Mouse (Mus musculus) adipocyte (in vitro differentiated cells): ENCODE results near the gene Mcm2.

Experiments used
- DNase-seq: peaks from one replicate; pipeline ENCODE4 v3.0.0-alpha.2; 2016; ENCODE audit warnings: low spot score

Mcm2 gene

DNA sequence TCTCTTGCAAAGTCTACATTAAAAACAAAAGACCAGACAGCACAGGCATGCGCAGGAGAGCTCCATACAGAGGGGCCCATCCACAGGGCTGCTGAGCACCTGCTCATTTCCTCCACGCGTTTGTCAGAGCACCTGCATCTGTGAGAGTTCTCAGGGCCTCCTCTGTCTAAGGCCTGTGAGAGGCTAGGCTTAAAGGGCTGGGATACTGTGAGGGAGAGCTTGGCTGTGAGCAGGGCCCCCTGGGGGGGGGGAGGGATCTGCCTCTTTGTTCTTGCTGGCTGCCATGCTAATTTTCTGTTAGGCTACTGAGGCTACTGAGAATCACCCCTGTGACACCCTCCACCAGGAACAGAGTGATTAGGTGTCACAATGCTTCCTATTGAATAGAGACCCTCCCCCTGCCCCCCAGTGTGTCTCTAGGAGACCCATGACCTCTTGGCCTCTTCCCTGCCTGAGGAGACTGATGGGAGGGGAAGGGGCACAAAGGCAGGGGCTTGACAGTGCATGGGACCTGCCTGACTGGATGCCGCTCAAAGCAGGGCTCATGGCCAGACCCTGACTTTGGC is 27.1 kb upstream of the Mcm2 start:
- DNase-seq: no peak

DNA sequence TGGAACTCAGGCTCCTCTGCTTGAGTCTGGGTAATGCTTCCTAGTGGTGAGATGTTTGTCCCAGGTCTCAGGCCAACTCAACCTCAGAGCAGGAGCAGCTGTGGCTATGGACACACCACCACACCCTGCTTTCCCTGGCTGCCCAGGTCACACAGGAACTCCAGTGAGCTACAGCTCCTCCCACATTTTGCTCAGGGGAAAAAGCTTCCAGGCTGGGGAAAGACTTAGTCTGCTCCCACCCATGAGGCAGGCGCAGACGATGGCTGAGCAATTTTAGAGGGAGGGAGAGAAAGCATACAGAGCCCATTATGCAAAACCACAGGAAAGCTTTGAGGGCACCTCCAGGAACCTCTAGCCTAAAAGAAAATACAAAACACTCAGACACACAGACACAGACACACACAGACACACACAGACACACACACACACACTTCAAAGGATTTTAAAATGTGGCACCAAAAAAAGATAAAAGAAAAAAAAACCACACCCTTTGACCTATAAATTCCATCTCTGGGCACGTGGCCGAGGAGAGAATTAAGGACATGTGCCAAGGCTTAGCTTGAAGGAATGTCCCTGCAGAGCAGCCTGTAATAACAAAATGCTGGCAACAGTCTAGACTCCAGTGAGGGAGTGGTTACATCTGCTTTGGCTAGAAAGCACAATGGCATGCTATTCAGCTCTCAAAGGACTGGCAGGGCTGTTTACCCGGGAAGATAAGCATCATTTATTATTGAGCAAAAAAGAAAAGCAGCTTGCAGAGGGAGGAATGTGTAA is 26.1 kb upstream of the Mcm2 start:
- peak; percentile 97 for DNase-seq

DNA sequence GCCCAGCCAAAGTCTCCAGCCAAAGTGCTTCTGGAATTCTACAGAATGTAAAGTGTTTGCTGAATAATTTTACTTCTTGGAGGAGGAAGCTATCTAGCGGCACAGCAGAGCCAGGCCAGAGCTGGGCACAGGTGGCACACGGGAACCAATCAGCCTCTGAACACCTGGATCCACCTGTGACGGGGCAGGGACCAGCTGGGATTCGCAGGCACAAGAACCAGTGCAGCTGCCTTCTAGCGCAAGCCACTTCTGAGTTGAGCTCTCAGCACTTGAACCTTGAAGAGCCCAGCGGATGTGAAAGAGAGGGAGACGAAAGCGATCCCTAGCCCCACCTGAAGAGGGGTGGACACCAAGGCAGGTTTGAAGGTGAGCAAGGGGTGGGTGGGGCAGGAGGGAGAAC is 20.2 kb upstream of the Mcm2 start:
- DNase-seq: no peak

DNA sequence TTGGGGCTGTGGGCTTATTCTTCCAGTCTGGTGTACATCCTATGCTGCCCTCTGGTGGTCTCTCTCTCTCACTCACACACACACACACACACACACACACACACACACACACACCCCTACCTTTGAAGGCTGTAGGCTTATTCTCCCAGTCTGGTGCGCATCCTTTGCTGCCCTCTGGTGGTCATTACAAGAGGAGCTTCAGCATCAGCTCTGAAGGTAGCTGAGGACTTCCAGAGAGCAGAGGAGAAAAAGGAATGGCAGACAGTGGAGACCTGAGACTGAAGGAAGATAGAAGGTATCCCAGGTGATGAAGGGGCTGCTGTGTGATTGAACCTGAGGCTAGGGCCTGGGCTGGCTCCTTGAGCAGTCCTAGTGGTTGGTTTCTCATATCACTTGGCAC is 17.6 kb upstream of the Mcm2 start:
- peak; percentile 79 for DNase-seq

DNA sequence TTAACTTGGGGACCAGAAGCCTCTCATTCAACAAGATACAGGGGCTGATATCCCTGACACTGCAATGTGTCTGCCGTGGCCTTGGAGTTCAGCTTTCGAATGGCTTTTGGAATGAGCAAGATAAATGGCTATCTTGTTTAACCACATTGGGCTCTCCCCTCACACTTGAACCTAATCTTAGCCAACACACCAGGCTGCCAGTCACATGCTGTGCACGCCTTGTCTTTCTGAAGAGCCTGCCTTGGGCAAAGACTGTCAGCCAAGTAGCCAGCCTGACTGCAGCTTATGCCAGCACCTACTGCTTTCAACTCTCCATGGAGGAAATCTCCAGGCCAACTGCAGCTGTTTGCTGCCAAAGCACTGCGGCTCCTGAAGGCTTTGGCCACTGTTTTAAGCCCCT is 16.9 kb upstream of the Mcm2 start:
- DNase-seq: peak; percentile 63

DNA sequence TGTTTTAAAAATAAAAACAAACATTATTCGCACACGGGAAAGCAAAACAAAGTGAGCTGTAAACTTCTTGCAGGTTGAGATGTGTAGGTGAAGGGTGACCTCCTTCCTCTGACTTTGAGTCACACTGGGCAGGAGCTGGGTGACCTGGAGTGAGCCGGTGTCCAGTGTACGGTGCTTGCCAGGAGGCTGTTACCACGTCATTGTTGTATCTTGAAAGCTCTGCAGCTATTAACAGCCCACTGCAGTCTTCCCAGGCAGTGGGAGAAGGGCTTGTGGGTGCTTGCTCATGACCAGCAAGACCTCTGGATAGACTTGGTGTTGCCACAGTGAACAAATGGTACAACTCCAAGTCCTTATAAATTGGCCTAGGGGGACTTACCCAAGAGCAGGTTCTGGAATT is 16.2 kb upstream of the Mcm2 start:
- DNase-seq: peak; percentile 52

DNA sequence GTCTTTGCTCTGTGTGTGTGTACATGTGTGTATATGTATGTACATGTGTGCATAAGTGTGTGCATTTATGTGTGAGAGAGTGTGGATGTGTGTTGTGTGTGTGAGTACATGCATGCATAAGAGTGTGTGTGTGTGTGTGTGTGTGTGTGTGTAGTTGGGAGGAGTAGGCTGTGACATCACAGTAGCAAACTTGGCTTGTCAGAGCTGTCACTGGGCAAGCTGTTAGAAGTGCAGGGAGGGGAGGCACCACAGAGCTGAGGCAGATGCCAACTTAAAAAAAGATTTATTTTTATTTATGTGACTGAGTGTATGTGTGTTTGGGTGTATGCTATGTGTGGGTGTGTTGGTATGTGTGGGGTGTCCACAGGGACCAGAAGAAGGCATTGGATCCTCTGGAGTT is 14.9 kb upstream of the Mcm2 start:
- peak; percentile 60 for DNase-seq

DNA sequence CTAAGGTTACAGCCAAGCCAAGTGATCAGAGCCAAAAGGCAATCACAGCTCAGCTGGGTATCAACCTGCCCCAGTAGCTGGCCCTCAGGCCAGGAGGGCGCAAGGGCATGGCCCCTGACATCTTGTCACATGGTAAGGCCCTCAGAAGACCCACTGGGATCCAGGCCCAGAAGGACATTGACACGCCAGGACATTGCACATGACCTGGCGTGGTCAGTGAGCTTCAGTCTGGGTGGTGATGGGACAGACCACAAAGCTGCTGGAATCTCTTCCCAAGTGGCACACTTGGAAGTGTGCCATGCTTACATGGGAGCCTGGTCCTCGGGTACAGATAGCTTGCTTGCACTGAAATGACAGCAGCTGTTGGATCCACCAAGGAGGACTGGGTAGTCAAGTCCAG is 14.4 kb upstream of the Mcm2 start:
- peak; percentile 75 for DNase-seq

DNA sequence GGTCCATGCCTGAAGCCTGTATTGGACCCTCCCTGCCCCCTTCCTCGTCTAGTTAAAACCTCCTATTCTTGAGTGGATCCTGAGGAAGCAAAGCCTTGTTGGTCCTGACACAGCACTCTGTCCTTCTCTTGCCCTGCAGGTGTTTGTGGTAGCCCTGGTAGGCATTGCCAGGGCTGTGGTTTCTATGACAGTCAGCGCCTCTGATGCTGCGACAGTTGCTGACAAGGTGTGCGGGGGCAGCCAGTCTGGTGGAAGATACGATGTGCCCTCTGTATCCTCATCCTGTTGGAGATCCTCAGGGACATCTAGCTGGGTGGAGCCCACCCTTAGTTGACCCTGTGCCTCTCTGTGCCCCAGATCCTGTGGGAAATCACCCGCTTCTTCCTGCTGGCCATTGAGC is 10.6 kb upstream of the Mcm2 start:
- no peak for DNase-seq

DNA sequence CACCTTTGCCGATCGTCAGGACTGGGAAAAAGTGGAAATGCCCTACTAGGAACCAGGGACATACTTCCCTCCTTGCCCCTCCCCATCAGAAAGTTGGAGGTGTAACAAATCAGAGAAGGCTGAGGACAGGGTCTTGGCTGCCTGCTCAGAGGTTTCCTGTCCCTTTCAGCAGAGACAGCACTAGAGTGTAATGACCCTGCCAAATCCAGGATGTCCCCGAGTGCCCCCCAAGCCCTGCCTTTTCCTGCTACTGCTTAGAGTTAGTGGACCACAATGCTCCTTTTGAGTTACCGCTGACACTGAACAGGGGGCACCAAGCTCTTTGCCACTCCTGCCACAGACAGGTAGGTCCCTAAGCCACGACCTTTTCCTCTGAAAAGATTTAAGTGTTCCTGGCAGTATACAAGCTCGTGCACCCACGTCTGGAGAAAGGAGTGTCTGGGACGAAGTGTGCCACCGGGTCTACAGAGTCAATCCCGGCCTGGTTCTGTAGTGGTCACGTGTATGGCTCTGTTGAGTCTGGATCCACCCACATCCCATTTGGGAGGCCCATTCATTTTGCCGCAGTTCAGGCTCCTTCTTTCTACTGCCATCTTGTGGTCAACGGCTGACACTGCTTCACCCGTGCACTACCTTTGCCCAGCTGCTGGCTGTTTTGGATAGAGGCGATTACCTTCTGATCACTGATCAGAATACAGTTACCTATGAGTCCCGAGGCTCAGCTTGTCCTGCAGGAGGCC is 8.0 kb upstream of the Mcm2 start:
- peak; percentile 89 for DNase-seq

DNA sequence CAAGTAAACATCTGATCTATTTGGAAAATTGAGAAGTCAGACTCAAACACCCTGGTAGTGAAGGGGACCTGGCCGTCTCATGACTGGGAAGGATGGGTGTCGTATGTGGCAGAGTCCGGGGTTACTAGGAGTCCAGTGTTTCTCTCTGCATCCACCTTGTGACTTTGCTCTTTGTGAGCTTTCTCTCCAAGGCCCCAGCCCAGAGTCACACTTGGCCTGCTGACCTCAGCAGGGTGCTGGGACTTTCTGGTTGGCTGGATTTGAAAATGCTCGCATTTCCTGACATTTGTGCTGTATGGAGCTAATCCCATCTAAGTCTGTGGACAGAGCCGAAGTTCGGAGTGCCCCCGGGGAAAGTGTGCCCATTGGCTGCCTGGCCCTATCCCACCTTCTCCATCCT is 6.5 kb upstream of the Mcm2 start:
- no peak for DNase-seq

DNA sequence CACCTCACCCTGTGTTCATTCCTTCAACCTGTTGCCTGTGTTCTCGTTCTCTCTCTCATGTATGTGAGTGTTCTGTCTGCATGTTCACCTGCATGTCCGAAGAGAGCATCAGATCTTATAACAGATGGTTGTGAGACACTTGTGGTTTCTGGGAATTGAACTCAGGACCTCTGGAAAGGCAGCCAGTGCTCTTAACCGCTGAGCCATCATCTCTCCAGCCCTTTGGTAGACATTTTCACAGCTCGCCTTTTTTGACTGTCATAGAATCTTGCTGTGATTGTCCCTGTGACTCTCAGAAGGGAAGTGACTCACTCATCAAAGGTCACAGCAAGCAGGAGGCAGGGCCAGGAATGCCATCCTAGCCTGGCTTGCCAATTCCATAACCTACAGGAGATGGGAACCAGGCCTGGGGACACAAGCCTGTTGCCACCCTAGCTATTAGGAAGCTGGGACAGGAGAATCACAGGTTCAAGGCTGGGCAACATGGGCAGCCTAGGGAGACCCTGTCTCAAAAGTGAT is 5.9 kb upstream of the Mcm2 start:
- DNase-seq: peak; percentile 45

DNA sequence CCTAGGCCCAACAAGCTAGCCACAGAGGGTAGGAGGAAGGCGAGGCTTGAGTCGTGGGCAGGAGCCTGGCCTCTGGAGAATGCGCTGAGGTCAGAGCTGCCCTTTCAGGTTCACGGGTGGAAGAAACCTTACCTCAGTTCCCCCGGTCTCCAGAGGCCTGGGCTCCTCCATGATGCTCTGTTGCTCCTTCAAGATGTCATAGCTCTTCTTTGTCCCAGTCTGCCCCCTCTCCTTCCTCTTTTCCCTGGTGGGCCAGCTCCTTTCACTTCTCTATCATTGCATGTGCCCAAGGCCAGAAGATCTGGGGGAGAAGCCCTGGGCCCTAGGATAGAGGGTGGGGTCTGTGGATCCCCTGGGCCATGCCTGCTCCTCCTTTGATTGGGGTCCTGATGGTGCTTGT is 5.1 kb upstream of the Mcm2 start:
- no peak for DNase-seq

DNA sequence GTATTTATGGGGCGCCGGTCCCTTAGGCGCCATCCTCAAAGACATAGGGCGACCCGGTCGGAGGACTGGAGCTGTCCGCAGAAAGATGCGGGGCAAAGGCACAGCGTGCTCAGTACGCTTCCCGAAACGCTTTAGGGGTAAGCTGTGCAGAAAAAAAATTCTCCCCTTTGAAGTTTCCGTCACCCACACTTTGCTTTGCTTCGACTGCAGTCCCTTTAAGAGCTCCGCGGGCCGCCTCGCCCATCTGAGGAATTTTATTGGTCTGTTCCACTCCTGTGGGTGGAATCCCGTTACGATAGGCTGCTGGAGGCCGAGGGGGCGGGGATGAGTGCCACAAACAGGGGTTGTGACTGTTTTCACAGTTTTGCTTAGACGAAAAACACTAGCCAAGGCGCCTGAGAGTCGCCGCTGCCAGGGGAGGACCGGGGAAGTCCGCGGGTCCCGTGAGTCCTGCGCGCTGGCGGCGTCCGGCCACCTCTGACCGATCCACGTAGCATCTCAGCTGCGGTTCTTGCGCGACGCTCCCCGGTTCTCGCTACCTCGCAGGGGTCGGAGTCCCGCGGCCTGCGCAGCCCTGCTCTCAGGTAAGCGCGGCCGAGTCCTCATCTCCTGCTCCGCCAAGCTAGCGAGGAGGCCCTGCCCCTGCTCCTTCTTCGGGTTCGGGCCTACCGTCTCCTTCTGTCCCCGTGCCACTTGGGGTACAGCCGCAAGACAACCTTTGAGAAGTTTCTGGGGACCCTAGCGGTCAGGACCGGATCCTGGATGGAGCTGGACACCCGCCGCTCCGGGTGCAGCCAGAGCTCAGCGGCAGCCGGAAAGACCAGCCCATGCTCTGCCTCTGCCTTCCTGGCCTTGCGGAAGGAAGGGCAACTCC is 3.6 kb upstream of the Mcm2 start, which contains the start of gene Tpra1:
Gene Tpra1 (plus strand): TSS at position 305 of the 874 bp plus-strand sequence.
- DNase-seq: peak; percentile 99

DNA sequence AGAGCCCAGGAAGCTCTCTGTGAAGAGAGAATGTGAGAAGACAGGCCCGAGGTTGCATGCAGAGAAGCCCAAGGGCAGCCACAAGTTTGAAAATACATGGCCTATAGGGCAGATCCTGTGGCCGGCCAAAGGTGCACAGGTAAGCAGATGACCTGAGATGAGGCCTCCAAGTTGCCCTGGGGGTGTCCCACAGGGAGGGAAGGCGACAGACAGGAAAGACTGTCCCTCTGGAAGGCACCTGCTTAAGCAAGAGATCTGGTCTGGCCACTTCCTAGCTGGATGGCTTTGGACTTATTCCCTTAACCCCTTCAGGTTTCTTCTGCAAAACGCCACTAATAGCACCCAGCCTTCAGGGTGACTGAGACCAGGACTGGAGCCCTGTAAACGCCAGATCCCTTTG is 2.9 kb upstream of the Mcm2 start:
- DNase-seq: peak; percentile 69

DNA sequence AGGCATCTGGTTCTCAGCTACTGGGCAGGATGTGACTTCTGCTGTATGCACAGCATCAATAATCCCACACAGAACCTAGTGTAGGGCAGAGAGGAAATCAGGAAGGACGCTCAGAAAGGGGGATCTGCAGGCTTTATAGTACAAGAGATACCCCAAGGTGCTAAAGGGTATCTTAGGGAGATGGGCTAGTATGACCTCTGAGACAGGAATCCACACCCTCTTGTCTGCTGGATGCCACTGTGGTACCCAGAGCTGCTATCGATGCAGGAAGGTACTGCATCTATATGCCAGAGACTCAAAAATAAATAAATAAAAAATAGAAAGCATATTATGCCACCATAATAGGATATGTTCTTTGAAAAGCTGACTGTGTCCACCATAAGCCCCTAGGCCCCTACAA is 1.0 kb upstream of the Mcm2 start:
- no peak for DNase-seq

DNA sequence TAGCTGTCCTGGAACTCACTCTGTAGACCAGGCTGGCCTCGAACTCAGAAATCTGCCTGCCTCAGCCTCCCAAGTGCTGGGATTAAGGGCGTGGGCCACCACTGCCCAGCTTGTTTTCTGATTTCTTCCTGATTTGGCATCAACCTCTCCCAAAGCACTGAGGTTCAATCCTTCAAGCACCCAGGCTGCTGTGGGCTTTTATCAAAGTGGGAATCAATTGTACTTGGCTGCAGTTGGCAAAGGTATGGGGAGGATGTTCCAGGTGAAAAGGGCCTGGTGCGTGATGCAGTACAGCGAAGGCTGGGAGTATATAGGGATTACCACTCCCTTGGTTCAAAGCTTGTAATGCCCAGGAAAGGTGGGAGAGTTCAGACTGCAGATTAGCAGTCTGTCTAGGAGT is 506 bp upstream of the Mcm2 start:
- no peak for DNase-seq

DNA sequence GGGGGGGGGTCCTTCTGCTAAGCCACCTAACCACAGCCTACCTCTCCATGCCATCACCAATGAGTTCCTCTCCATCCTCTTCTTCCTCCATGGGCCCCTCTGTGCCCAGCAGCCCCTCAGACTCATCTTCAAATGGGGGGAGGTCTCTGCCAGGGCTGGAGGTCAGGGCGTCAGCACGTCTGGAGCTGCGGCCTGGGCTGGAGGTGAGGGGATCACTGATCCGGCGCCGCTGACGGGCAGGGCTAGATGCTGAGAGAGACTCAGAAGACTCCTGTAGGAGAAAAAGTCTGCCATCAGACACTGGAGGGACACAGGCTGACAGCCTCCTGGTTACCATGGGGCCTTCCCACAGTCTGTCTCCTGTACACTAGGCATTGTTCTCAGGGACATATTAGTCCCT is 1.3 kb downstream of the Mcm2 start:
- no peak for DNase-seq

DNA sequence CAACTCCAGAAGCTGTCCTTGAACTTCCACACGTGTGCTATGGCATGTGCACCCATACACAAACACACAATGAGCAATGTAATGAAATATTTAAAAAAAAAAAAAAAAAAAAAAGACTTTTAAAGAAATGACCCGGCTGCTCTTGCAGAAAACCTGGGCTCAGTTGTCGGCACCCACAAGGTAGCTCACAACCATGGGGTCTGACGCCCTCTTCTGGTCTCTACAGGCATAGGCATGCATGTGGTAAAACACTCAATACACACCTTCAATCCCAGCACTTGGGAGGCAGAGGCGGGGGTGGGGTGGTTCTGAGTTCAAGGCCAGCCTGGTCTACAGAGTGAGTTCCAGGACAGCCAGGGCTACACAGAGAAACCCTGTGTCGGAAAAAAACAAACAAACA is 2.6 kb downstream of the Mcm2 start:
- no peak for DNase-seq

DNA sequence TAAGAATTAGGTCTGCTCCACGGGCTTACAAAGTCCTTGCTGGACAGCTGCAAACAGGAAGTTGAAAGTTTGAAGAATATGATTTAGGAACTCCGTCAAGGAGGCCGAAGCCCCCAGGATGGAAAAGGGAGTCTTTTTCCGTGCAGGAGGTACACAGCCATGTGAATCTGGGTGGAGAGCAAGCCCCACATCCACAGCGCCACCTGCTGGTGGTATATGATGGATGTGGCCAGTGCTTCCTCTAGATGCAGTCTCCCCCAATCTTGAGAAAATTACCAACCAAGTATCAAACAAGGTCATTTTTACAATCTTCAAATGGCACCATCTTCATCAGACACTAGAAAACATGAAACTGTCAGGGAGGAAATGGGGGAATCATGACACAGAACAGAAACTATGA is 5.0 kb downstream of the Mcm2 start:
- DNase-seq: peak; percentile 77

DNA sequence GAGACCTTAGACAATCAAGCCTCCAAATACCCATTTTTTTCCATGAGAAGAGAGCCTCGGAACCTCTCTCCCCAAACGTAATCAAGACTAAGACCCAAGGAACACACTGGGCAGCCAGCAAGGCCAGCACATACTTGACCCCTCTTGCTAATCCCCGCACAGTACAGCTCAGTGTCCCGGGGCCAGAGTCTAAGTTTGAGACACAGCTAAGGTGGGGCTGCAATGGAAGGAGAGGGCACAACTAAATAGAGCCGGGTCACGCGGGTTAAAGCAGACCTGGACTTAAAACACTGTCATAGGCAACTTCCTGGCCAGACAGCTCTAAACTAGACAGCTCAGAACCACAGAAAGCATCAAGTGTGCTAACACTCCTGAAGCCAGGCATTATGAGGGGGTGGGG is 7.7 kb downstream of the Mcm2 start:
- no peak for DNase-seq

DNA sequence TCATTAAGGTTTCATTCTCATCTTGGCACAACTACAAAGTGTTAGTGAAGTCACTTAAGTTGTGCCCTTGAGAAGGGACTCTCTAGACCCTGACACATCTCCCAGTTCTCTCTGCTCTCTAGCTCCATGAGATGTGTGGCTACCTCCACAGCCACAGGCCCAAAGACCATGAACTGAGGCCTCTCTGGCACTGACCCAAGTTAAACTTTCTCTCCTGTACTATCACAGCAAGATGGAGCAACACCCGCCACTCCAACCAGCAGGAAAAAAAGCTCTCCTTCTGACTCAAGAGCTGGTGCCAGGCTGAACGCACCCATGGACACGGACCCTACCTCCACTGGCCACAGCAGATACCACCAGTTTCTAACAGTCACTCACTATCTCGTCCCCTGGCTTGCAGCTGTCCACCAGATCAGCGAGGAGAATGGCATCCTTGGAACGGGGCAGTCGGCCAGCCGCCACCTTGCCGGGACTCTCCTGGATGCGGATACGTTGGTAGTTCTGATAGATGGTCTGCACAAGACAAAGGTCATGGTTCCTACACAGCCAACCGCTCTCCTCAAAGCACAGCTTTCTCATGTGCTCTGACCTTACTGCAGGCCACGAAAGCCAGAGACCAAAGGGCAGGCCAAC is 9.1 kb downstream of the Mcm2 start:
- DNase-seq: peak; percentile 72
